Mouse (Mus musculus): Measurements from ENCODE around the gene Serpina9. TPM values are rescaled to one million over a fixed set of nuclear protein-coding genes. Genes with fewer than 3 reads are reported as not detected.
"Not testable (repeated sequence)": the region's sequence is repeated elsewhere in the genome, so short reads cannot be mapped to it uniquely, and the experiment has no call there.

Gene Serpina9
- total RNA-seq, 2 experiments from 2014 or later = 0.60 to 8.6 TPM

DNA sequence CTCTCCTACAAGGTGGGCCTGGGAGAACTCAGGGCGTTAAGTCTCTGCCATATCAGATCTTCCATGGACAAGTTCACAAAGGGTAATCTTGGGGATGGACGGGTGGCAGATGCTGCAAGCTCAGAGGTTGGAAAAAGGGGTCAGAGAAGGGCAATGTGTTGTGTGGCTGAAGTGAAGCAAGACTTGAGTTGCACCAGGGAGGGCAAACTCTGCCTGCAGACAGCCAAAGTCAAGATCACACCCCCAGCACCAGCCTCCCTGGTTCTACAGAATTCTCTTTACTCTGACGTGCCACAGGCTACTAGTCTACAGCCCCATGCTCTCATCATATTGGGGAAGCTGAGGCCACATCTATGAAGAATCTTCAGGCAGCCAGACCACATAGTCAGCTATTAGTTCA lies 60.6 kb downstream of the Serpina9 start:
- DNase-seq (ENCODE audit: low spot score in 2 of 2); intact Hi-C loops (cut with DNase I): not testable (repeated sequence)

DNA sequence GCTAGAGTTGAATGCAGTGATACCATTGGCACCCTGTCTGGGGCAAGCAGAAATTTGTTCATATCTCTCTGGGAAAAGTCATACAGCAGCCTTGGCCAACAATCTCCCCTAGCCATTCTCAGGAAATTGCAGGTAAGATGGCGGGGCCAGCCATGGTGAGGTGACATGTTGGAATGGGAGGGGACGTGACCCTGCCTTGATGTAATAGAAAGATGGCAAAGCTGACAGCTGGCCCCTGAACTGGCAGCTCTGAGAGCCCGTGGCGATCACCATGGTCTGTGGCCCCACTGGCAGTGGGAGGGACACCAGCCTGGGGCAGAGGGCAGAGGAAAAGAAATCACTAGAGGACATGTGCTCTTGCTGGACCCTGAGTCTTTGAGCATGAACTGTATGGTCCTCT lies 67.3 kb downstream of the Serpina9 start:
- intact Hi-C loops (cut with DNase I) = no loop called here
- DNase-seq (ENCODE audit: low spot score in 2 of 2) = no peak

Other genes with a start within 250 kb of the Serpina9 start
- not detected for gene Serpina1d, start 240.2 kb downstream of the Serpina9 start, total RNA-seq (2021)
- not detected for gene Serpina1b, start 183.4 kb downstream of the Serpina9 start, total RNA-seq (2021)
- not detected for gene Serpina1a, start 150.2 kb downstream of the Serpina9 start, total RNA-seq (2021)
- not detected for gene Serpina1c, start 108.9 kb downstream of the Serpina9 start, total RNA-seq (2021)
- gene Serpina1e, start 54.8 kb downstream of the Serpina9 start, total RNA-seq (2021) = not detected
- not detected for gene Serpina11, start 23.8 kb downstream of the Serpina9 start, total RNA-seq (2021)
- gene Serpina12, start 30.7 kb upstream of the Serpina9 start, total RNA-seq (2021) = not detected
- not detected for gene Serpina5, start 87.4 kb upstream of the Serpina9 start, total RNA-seq (2021)
- gene Serpina3a, start 99.0 kb upstream of the Serpina9 start, total RNA-seq (2021) = not detected
- not detected for gene Serpina3b, start 114.2 kb upstream of the Serpina9 start, total RNA-seq (2021)
- under 1 TPM in 1 of 2 experiments, not detected in 1; 0.18 TPM for gene Serpina3c, start 140.1 kb upstream of the Serpina9 start, total RNA-seq (2021)
- gene Serpina3f, start 200.8 kb upstream of the Serpina9 start, total RNA-seq (2021) = not detected
- gene Serpina3g, start 222.5 kb upstream of the Serpina9 start, total RNA-seq (2021) = not detected
- gene Serpina3i, start 249.4 kb upstream of the Serpina9 start, total RNA-seq (2021) = not detected